Mouse (Mus musculus) WW6 (cell line): ENCODE data around the gene Gm5346.
"Not testable (repeated sequence)": the region's sequence is repeated elsewhere in the genome, so short reads cannot be mapped to it uniquely, and the experiment has no call there.

ENCODE experiments used
- DNase-seq: peaks from one replicate; pipeline ENCODE4 v3.0.0-alpha.2; 2013; ENCODE audit warnings: low read depth, low spot score

Gm5346 gene

DNA sequence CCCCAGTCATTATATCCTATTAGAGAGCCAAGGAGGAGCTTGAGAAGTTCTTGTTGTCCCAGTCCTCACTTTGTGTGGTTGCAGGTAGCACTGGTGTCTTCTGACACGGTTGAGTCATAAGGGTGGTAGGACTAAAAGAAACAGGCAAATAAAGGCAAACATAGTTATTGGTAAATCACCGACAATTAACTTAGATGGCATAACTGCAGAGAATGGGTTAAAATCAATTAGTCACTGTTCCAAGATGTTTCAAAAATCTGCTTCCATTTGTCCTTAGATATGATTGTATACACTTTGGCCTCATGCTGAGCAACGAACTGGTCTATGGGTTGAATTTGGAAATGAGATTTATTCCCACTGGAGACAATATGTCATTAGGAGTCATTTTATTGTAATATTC lies at the start of gene Gm5346:
Gene Gm5346, minus strand, starts transcription at position 101 of the 400 bp plus-strand sequence.
- no peak for DNase-seq

DNA sequence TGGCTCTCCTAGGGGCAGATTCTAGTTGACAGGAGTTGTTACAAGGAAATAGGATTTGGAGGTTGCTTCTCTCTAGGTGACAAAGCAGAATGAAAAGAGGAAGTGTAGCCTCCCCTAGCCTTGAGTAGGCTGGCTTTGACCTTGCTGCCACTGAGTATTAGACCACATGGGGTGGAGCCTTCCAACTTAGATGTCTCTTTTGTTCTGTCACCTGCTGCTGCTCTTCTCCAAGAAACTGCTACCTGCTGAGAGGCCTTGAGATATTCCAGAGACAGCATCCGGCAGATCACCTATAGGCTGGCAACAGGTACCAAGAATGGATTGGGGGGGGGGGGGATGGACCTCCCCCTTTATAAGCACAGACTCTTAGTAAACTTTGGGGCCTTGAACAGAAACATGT lies 11.0 kb downstream of the Gm5346 start:
- no peak for DNase-seq

DNA sequence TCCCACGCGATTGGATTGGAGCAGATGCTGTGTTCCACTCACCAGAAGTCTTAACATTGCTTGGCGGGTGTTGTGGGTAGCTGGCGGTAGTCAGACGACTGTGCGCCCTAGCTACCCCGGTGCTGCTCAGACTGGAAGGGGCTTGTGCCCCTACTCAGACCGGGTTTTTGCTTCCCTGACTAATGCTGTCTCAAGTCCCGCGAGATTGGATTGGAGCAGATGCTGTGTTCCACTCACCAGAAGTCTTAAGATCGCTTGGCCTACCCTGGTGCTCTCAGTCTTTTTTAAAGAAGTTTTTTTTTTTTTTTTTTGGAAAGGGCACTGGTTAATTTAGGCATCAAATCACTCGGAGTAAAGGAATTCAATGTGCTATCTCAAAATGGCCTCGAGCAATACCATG lies 23.4 kb downstream of the Gm5346 start:
- DNase-seq, result not testable (repeated sequence)

- DNase-seq, result not testable (repeated sequence)
Measured at GRCm38 (mm10) chr8:43603166-43603565, 23.9 kb downstream of the Gm5346 start.

- DNase-seq, result not testable (repeated sequence)
Measured at GRCm38 (mm10) chr8:43576607-43577006, 50.5 kb downstream of the Gm5346 start, which contains the start of gene Adam26a. Adam26a (minus strand) TSS chr8:43576707.
